8 mouse cellular contexts compared by ENCODE assay signal in genomic region chr14:120137680-120138136, GRCm38 (mm10).
DNase-seq lines count a peak whose midpoint lies in the region; ATAC-seq and TF ChIP-seq lines count a peak whose summit lies in the region.

No protein-coding gene starts in this region.

- no peaks in the 10 kb centered on the region for H3K27me3 ChIP-seq in heart, embryonic 11.5 days (ENCODE audit: control insufficient read depth, insufficient read depth, low read length)
- H3K27me3 ChIP-seq in kidney, embryonic 15.5 days: no peaks in the 10 kb centered on the region
- no peaks in the 10 kb centered on the region for H3K27me3 ChIP-seq in limb, embryonic 15.5 days
- no peaks in the 10 kb centered on the region for H3K27me3 ChIP-seq in midbrain, postnatal 0 days (ENCODE audit: insufficient read depth, low read length)

- H3K36me3 ChIP-seq in heart, embryonic 11.5 days (ENCODE audit: control insufficient read depth, insufficient read depth, low read length): no peaks in the 10 kb centered on the region
- H3K36me3 ChIP-seq in kidney, embryonic 15.5 days: no peaks in the 10 kb centered on the region
- H3K36me3 ChIP-seq in limb, embryonic 15.5 days: no peaks in the 10 kb centered on the region
- no peaks in the 10 kb centered on the region for H3K36me3 ChIP-seq in midbrain, postnatal 0 days (ENCODE audit: insufficient read depth, low read length)

- 0 out of 2 replicates have a peak, but pooled peaks have one; percentile 42 for ATAC-seq in erythroid progenitor cell, adult 5-6 weeks (replicated peaks; ENCODE audit: low FRiP score, poor library complexity, severe bottlenecking)
- ATAC-seq in heart, embryonic 11.5 days (replicated peaks; ENCODE audit: insufficient number of reproducible peaks, low FRiP score, low TSS enrichment): peak; percentile 72
- ATAC-seq in kidney, embryonic 15.5 days (replicated peaks; ENCODE audit: low FRiP score): peak; percentile 92
- peak; percentile 86 for ATAC-seq in limb, embryonic 15.5 days (ENCODE audit: insufficient number of reproducible peaks, low FRiP score, low TSS enrichment, low read depth)
- peak; percentile 71 for ATAC-seq in midbrain, postnatal 0 days (ENCODE audit: low FRiP score)

- peak overlapping the region; percentile 64 for H3K27ac ChIP-seq in heart, embryonic 11.5 days (ENCODE audit: low read depth, low read length)
- H3K27ac ChIP-seq in kidney, embryonic 15.5 days: peak overlapping the region; percentile 83
- peak overlapping the region; percentile 77 for H3K27ac ChIP-seq in limb, embryonic 15.5 days
- H3K27ac ChIP-seq in midbrain, postnatal 0 days (ENCODE audit: low read depth, low read length): no peak overlapping the region

- no peak overlapping the region; the same call in 1 of the 2 replicates for H3K9ac ChIP-seq in heart, embryonic 11.5 days (ENCODE audit: low read depth, low read length)
- H3K9ac ChIP-seq in kidney, embryonic 15.5 days: no peak overlapping the region
- no peak overlapping the region for H3K9ac ChIP-seq in limb, embryonic 15.5 days
- H3K9ac ChIP-seq in midbrain, postnatal 0 days (replicated peaks; ENCODE audit: low read length, poor library complexity, severe bottlenecking): no peak overlapping the region

- peak overlapping the region; percentile 46 for H3K4me2 ChIP-seq in heart, embryonic 11.5 days
- peak overlapping the region; percentile 54 for H3K4me2 ChIP-seq in kidney, embryonic 15.5 days
- H3K4me2 ChIP-seq in limb, embryonic 15.5 days: peak overlapping the region; percentile 42
- H3K4me2 ChIP-seq in midbrain, postnatal 0 days (ENCODE audit: low read depth, low read length, poor library complexity, severe bottlenecking): peak overlapping the region; percentile 40

- peaks cover 18% of the 10 kb centered on the region; the same call in 1 of the 2 replicates for H3K4me1 ChIP-seq in heart, embryonic 11.5 days (ENCODE audit: control insufficient read depth, insufficient read depth, low read length)
- H3K4me1 ChIP-seq in kidney, embryonic 15.5 days: peaks cover 9% of the 10 kb centered on the region; the same call in 1 of the 2 replicates
- H3K4me1 ChIP-seq in limb, embryonic 15.5 days: peaks cover 11% of the 10 kb centered on the region
- H3K4me1 ChIP-seq in midbrain, postnatal 0 days (ENCODE audit: insufficient read depth, low read length): peaks cover 12% of the 10 kb centered on the region; the same call in 1 of the 2 replicates

- DNase-seq in CD4-positive helper T cell, adult 2 months (ENCODE audit: low read depth, low spot score): peak; percentile 63
- DNase-seq in brain, embryonic 18.5 days (ENCODE audit: low read depth, low spot score): peak; percentile 50
- DNase-seq in midbrain, postnatal 0 days (ENCODE audit: low spot score): peak; percentile 89
- DNase-seq in spleen, postnatal 10 days (ENCODE audit: low spot score in 2 of 2): peak; percentile 68 to 85

- peak overlapping the region; percentile 14; the same call in 1 of the 2 replicates for H3K4me3 ChIP-seq in heart, embryonic 11.5 days (ENCODE audit: low read depth, low read length)
- H3K4me3 ChIP-seq in kidney, embryonic 15.5 days (replicated peaks): peak overlapping the region; percentile 34
- peak overlapping the region; percentile 32 for H3K4me3 ChIP-seq in limb, embryonic 15.5 days
- peak overlapping the region; percentile 12; the same call in 1 of the 2 replicates for H3K4me3 ChIP-seq in midbrain, postnatal 0 days (ENCODE audit: low read depth, low read length)

- no peaks in the 10 kb centered on the region for H3K9me3 ChIP-seq in heart, embryonic 11.5 days (replicated peaks; ENCODE audit: control insufficient read depth, low read length)
- H3K9me3 ChIP-seq in kidney, embryonic 15.5 days (replicated peaks): no peaks in the 10 kb centered on the region
- no peaks in the 10 kb centered on the region for H3K9me3 ChIP-seq in limb, embryonic 15.5 days
- H3K9me3 ChIP-seq in midbrain, postnatal 0 days (ENCODE audit: low read length): no peaks in the 10 kb centered on the region

- 1% methylated on average over 21 of the region's 21 CpGs for WGBS in heart, embryonic 11.5 days (ENCODE audit: insufficient replicate concordance)
- WGBS in kidney, embryonic 15.5 days: under 1% methylated on average over 21 of the region's 21 CpGs
- WGBS in limb, embryonic 15.5 days: under 1% methylated on average over 21 of the region's 21 CpGs
- WGBS in midbrain, postnatal 0 days: 2% methylated on average over 21 of the region's 21 CpGs

- peak; percentile 98 for TF ChIP-seq CTCF in midbrain, postnatal 0 days (IDR thresholded peaks at IDR 0.05)

Comparison
In these comparisons a context has a peak if more than half of its experiments do, and no peak if none do; other contexts are left out.
1. ATAC-seq: peak in every context shown above with its lines; median percentile 92 in kidney, embryonic 15.5 days; 86 in limb, embryonic 15.5 days; 72 in heart, embryonic 11.5 days; 71 in midbrain, postnatal 0 days; 42 in erythroid progenitor cell, adult 5-6 weeks.